Mouse (Mus musculus): ENCODE measurements around the gene Mfap1b. TPM values are rescaled to one million over a fixed set of nuclear protein-coding genes. Genes with fewer than 3 reads are reported as not detected.

Gene Mfap1b
- polyA plus RNA-seq, 1 experiment from 2014 or later: 71.7 TPM

- Histone ChIP-seq H3K27ac (peak within 1 kb of the TSS; percentile 69), H3K4me2 (peak within 1 kb of the TSS; percentile 77), H3K27me3 (no peaks in the 10 kb centered on the region), H3K9me3 (replicated peaks) (no peaks in the 10 kb centered on the region), H3K4me3 (peak within 1 kb of the TSS; percentile 81), H3K36me3 (ENCODE audit: poor library complexity, severe bottlenecking) (peaks cover 48% of the 10 kb centered on the region), H3K9ac (peak within 1 kb of the TSS; percentile 81), H3K4me1 (peaks cover 24% of the 10 kb centered on the region)
- ATAC-seq: peak; percentile 95
- WGBS: 3% methylated on average over 41 of the region's 41 CpGs
Observed at GRCm38 (mm10) chr2:121456692-121457642, 16.9 kb downstream of the Mfap1b start, which contains the start of gene Serinc4. TSS of gene Serinc4 (minus strand) at chr2:121456781.

GRCm38 (mm10) chr2:121455534-121455933 is 18.3 kb downstream of the Mfap1b start:
- WGBS: 85% methylated on average over 5 of the region's 5 CpGs
- Histone ChIP-seq H3K36me3 (ENCODE audit: poor library complexity, severe bottlenecking) (peaks cover 44% of the 10 kb centered on the region), H3K27ac (no peak overlapping the region), H3K9ac (no peak overlapping the region), H3K9me3 (replicated peaks) (no peaks in the 10 kb centered on the region), H3K27me3 (no peaks in the 10 kb centered on the region), H3K4me3 (no peak overlapping the region), H3K4me2 (no peak overlapping the region), H3K4me1 (peaks cover 34% of the 10 kb centered on the region)
- ATAC-seq: no peak

- 80% methylated on average over 6 of the region's 6 CpGs for WGBS
- H3K4me1 ChIP-seq: peaks cover 40% of the 10 kb centered on the region
- no peak overlapping the region for H3K4me2 ChIP-seq
- no peak overlapping the region for H3K4me3 ChIP-seq
- no peaks in the 10 kb centered on the region for H3K27me3 ChIP-seq
- no peak overlapping the region for H3K9ac ChIP-seq
- no peaks in the 10 kb centered on the region for H3K9me3 ChIP-seq (replicated peaks)
- no peak for ATAC-seq
- peaks cover 29% of the 10 kb centered on the region for H3K36me3 ChIP-seq (ENCODE audit: poor library complexity, severe bottlenecking)
- no peak overlapping the region for H3K27ac ChIP-seq
Observed at GRCm38 (mm10) chr2:121453917-121454316, 19.9 kb downstream of the Mfap1b start.

GRCm38 (mm10) chr2:121452990-121453389 is 20.9 kb downstream of the Mfap1b start, which contains the start of gene Hypk:
TSS of gene Hypk (plus strand) at chr2:121453290.
- H3K4me1 ChIP-seq: peaks cover 40% of the 10 kb centered on the region
- ATAC-seq: no peak
- H3K36me3 ChIP-seq (ENCODE audit: poor library complexity, severe bottlenecking): peaks cover 21% of the 10 kb centered on the region
- 79% methylated on average over 4 of the region's 4 CpGs for WGBS
- no peak within 1 kb of the TSS for H3K9ac ChIP-seq
- H3K9me3 ChIP-seq (replicated peaks): no peaks in the 10 kb centered on the region
- no peak within 1 kb of the TSS for H3K4me2 ChIP-seq
- H3K27me3 ChIP-seq: no peaks in the 10 kb centered on the region
- no peak within 1 kb of the TSS for H3K4me3 ChIP-seq
- H3K27ac ChIP-seq: no peak within 1 kb of the TSS

- Histone ChIP-seq H3K4me1 (peaks cover 34% of the 10 kb centered on the region), H3K9ac (no peak overlapping the region), H3K4me3 (no peak overlapping the region), H3K4me2 (no peak overlapping the region), H3K27ac (no peak overlapping the region), H3K36me3 (ENCODE audit: poor library complexity, severe bottlenecking) (peaks cover 21% of the 10 kb centered on the region), H3K9me3 (replicated peaks) (no peaks in the 10 kb centered on the region), H3K27me3 (no peaks in the 10 kb centered on the region)
- 77% methylated on average over 4 of the region's 4 CpGs for WGBS
- ATAC-seq: no peak
Observed at GRCm38 (mm10) chr2:121452361-121452760, 21.5 kb downstream of the Mfap1b start.

- Histone ChIP-seq H3K27me3 (no peaks in the 10 kb centered on the region), H3K4me1 (peaks cover 28% of the 10 kb centered on the region), H3K36me3 (ENCODE audit: poor library complexity, severe bottlenecking) (peaks cover 21% of the 10 kb centered on the region), H3K27ac (peak overlapping the region; percentile 95; the same call in 1 of the 2 replicates), H3K4me2 (peak overlapping the region; percentile 98), H3K9me3 (replicated peaks) (no peaks in the 10 kb centered on the region), H3K9ac (peak overlapping the region; percentile 88), H3K4me3 (peak overlapping the region; percentile 93)
- WGBS: 7% methylated on average over 7 of the region's 7 CpGs
- ATAC-seq: no peak
Observed at GRCm38 (mm10) chr2:121450093-121450492, 23.8 kb downstream of the Mfap1b start.

- Histone ChIP-seq H3K9ac (peak overlapping the region; percentile 88), H3K4me1 (peaks cover 28% of the 10 kb centered on the region), H3K27me3 (no peaks in the 10 kb centered on the region), H3K36me3 (ENCODE audit: poor library complexity, severe bottlenecking) (peaks cover 21% of the 10 kb centered on the region), H3K4me2 (peak overlapping the region; percentile 98), H3K9me3 (replicated peaks) (no peaks in the 10 kb centered on the region), H3K27ac (peak overlapping the region; percentile 95), H3K4me3 (peak overlapping the region; percentile 93)
- under 1% methylated on average over 52 of the region's 54 CpGs for WGBS
- peak; percentile 77 for ATAC-seq
Observed at GRCm38 (mm10) chr2:121449545-121450011, 24.3 kb downstream of the Mfap1b start.

GRCm38 (mm10) chr2:121448739-121449535 is 24.9 kb downstream of the Mfap1b start, which contains the start of gene Serf2:
TSS of gene Serf2 (plus strand) at chr2:121449195.
- H3K9ac ChIP-seq: peak within 1 kb of the TSS; percentile 88

GRCm38 (mm10) chr2:121448136-121448535 is 25.7 kb downstream of the Mfap1b start:
- WGBS: 16% methylated on average over 9 of the region's 9 CpGs

More at GRCm38 (mm10) chr2:121448739-121449535, 24.9 kb downstream of the Mfap1b start, which contains the start of gene Serf2:
- Histone ChIP-seq H3K4me2 (peak within 1 kb of the TSS; percentile 98), H3K27ac (peak within 1 kb of the TSS; percentile 95), H3K4me1 (peaks cover 28% of the 10 kb centered on the region), H3K27me3 (no peaks in the 10 kb centered on the region), H3K9me3 (replicated peaks) (no peaks in the 10 kb centered on the region), H3K36me3 (ENCODE audit: poor library complexity, severe bottlenecking) (peaks cover 21% of the 10 kb centered on the region), H3K4me3 (peak within 1 kb of the TSS; percentile 93)
- peak; percentile 99 for ATAC-seq
- 1% methylated on average over 73 of the region's 74 CpGs for WGBS

GRCm38 (mm10) chr2:121447006-121447405 is 26.9 kb downstream of the Mfap1b start:
- peaks cover 3% of the 10 kb centered on the region for H3K36me3 ChIP-seq (ENCODE audit: poor library complexity, severe bottlenecking)
- H3K4me1 ChIP-seq: peaks cover 33% of the 10 kb centered on the region
- peaks cover 6% of the 10 kb centered on the region for H3K27me3 ChIP-seq
- 90% methylated on average over 3 of the region's 3 CpGs for WGBS
- no peak overlapping the region for H3K4me3 ChIP-seq
- no peaks in the 10 kb centered on the region for H3K9me3 ChIP-seq (replicated peaks)
- ATAC-seq: no peak
- no peak overlapping the region for H3K9ac ChIP-seq
- H3K4me2 ChIP-seq: no peak overlapping the region
- no peak overlapping the region for H3K27ac ChIP-seq

More at GRCm38 (mm10) chr2:121448136-121448535, 25.7 kb downstream of the Mfap1b start:
- Histone ChIP-seq H3K4me2 (peak overlapping the region; percentile 98), H3K9me3 (replicated peaks) (no peaks in the 10 kb centered on the region), H3K36me3 (ENCODE audit: poor library complexity, severe bottlenecking) (peaks cover 15% of the 10 kb centered on the region), H3K27me3 (no peaks in the 10 kb centered on the region), H3K4me3 (peak overlapping the region; percentile 93), H3K4me1 (peaks cover 30% of the 10 kb centered on the region), H3K9ac (peak overlapping the region; percentile 49), H3K27ac (peak overlapping the region; percentile 68)
- no peak for ATAC-seq

- 84% methylated on average over 4 of the region's 4 CpGs for WGBS
Observed at GRCm38 (mm10) chr2:121446506-121446905, 27.4 kb downstream of the Mfap1b start.

More at GRCm38 (mm10) chr2:121446506-121446905, 27.4 kb downstream of the Mfap1b start:
- H3K36me3 ChIP-seq (ENCODE audit: poor library complexity, severe bottlenecking): peaks cover 2% of the 10 kb centered on the region
- H3K27me3 ChIP-seq: peaks cover 11% of the 10 kb centered on the region
- no peak overlapping the region for H3K4me2 ChIP-seq
- no peak overlapping the region for H3K27ac ChIP-seq
- H3K4me3 ChIP-seq: no peak overlapping the region
- no peak overlapping the region for H3K9ac ChIP-seq
- H3K4me1 ChIP-seq: peaks cover 35% of the 10 kb centered on the region
- H3K9me3 ChIP-seq (replicated peaks): no peaks in the 10 kb centered on the region
- ATAC-seq: no peak
